Mouse (Mus musculus) lung, postnatal 10 days (tissue): ENCODE measurements around the gene Lctl.

Experiments used
- DNase-seq: peaks from one replicate; pipeline ENCODE4 v3.0.0; 2021

The Lctl gene

GRCm38 (mm10) chr9:64116876-64117275 lies at the start of gene Lctl:
Lctl (plus strand) TSS chr9:64117147.
- no peak for DNase-seq

GRCm38 (mm10) chr9:64067787-64068186 lies 49.2 kb upstream of the Lctl start:
- no peak for DNase-seq

- DNase-seq, result no peak
Observed at GRCm38 (mm10) chr9:64068571-64068970, 48.4 kb upstream of the Lctl start.

GRCm38 (mm10) chr9:64069131-64069530 lies 47.8 kb upstream of the Lctl start:
- DNase-seq, result peak; percentile 36

- no peak for DNase-seq
Observed at GRCm38 (mm10) chr9:64070674-64071073, 46.3 kb upstream of the Lctl start.

- DNase-seq, result no peak
Observed at GRCm38 (mm10) chr9:64074831-64075230, 42.1 kb upstream of the Lctl start.

GRCm38 (mm10) chr9:64076412-64076811 lies 40.5 kb upstream of the Lctl start:
- DNase-seq, result no peak

- peak; percentile 45 for DNase-seq
Observed at GRCm38 (mm10) chr9:64078386-64078792, 38.6 kb upstream of the Lctl start.

GRCm38 (mm10) chr9:64079922-64080321 lies 37.0 kb upstream of the Lctl start:
- no peak for DNase-seq

GRCm38 (mm10) chr9:64084231-64084630 lies 32.7 kb upstream of the Lctl start:
- DNase-seq, result peak; percentile 55

GRCm38 (mm10) chr9:64084661-64085399 lies 32.1 kb upstream of the Lctl start:
- peak; percentile 70 for DNase-seq

- DNase-seq, result no peak
Observed at GRCm38 (mm10) chr9:64085976-64086375, 31.0 kb upstream of the Lctl start.

GRCm38 (mm10) chr9:64086543-64086942 lies 30.4 kb upstream of the Lctl start:
- no peak for DNase-seq

- peak; percentile 90 for DNase-seq
Observed at GRCm38 (mm10) chr9:64087461-64088235, 29.3 kb upstream of the Lctl start.

- no peak for DNase-seq
Observed at GRCm38 (mm10) chr9:64088346-64088745, 28.6 kb upstream of the Lctl start.

- peak; percentile 88 for DNase-seq
Observed at GRCm38 (mm10) chr9:64089004-64089403, 27.9 kb upstream of the Lctl start.

- peak; percentile 92 for DNase-seq
Observed at GRCm38 (mm10) chr9:64094083-64094482, 22.9 kb upstream of the Lctl start.

GRCm38 (mm10) chr9:64098282-64098681 lies 18.7 kb upstream of the Lctl start:
- DNase-seq, result peak; percentile 69

GRCm38 (mm10) chr9:64100442-64100841 lies 16.5 kb upstream of the Lctl start:
- peak; percentile 86 for DNase-seq

- DNase-seq, result no peak
Observed at GRCm38 (mm10) chr9:64105301-64105700, 11.6 kb upstream of the Lctl start.

GRCm38 (mm10) chr9:64110502-64110901 lies 6.4 kb upstream of the Lctl start:
- no peak for DNase-seq

GRCm38 (mm10) chr9:64114646-64115045 lies 2.3 kb upstream of the Lctl start:
- peak; percentile 69 for DNase-seq

- DNase-seq, result no peak
Observed at GRCm38 (mm10) chr9:64115756-64116155, 1.2 kb upstream of the Lctl start.

GRCm38 (mm10) chr9:64119898-64120297 lies 3.0 kb downstream of the Lctl start:
- DNase-seq, result peak; percentile 67
